Mouse (Mus musculus) left cerebral cortex, postnatal 4 days (tissue): ENCODE results near the gene Srsf9. TPM values are rescaled to one million over a fixed set of nuclear protein-coding genes. Genes with fewer than 3 reads are reported as not detected.

Experiments
- DNase-seq: peaks from one replicate; pipeline ENCODE4 v3.0.0-alpha.2; 2022
- intact Hi-C: fragments of 180-260 bp; cut with DNase I; formaldehyde crosslinking; loops from one replicate; pipeline ENCODE4 v1.15.1; 2025
- total RNA-seq, 2 experiments: library from RNA; stranded (reverse); gene quantifications; 2 replicates each; pipeline ENCODE4 v1.2.3; 2021

Srsf9 gene
- total RNA-seq, 2 experiments from 2014 or later: 58.7 to 59.4 TPM

DNA sequence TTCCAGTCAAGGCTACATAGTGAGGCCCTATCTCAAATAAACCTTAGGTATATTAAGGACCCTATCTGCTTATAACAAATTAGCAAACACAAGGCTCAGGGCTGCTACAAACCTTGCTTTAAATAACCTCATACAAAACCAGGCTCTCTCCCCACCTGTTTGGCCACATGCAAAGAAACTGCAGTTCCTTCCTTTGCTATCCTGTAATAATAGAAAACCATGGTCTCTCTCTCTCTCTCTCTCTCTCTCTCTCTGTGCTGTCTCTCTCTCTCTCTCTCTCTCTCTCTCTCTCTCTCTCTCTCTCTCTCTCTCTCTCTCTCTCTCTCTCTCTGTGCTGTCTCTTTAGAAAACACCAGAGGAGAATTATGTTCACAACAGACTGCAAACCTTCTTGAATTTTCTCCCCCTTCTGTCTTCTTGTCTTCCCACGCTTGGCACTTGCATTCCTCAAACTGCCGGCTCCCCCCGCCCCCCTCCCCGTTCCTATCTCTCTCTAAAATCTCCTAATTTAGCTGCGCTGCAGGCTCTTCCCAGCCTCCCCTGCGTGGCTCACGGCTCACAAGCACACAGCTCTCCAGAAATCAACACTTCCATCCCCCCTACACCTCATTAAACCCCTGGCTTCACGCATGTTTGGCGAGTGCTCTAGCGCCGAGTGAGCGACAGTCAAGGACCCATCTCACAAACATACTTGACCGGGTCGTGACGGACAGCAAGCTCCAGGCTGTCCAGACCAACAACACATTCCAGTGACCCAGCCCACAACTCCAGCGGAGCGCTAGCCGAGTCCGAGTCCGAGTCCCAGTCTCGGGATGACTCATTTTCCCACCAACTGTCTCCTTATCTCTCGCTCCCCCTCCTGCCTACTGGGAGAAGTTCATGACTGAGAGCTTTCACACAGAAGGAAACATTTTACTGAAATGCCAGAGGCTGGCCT is 7.7 kb upstream of the Srsf9 start:
- peak; percentile 69 for DNase-seq
- intact Hi-C loops: no loop called here

DNA sequence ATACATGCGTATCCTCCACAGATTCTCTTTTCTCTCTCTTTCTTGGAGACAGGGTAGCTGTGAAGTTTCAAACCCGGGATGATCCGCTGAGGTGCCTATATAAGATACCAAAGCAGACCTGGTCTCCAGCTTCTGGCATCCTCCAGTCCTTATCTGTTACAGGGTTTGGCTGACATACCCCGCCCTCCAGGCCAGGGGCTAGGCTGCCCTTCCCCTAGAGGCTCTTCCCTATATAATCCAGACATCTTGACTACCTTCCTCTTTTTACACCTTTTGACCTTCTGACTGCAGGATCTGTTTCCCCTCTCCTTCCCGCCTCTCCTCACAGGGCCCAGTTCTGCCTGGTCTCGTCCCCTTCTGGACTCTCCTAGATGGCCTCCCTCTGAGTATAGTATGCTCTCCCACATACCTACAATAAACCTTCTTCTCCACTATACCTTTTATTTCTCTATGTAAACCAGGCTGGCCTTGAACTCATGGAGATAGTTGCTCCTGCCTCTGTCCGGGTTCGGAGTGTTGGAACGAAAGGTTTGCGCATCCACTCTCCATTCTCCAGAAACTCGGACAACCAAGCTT is 633 bp upstream of the Srsf9 start:
- intact Hi-C loops: loop anchor here (2.0 kb wide), 1 partner anchor 26 kb away; the partner anchor contains the start of gene Dynll1
- no peak for DNase-seq

- intact Hi-C loops: loop anchor here (2.0 kb wide), 1 partner anchor 27 kb away; the partner anchor contains the start of gene Dynll1
- peak; percentile 39 for DNase-seq
Measured at GRCm38 (mm10) chr5:115327610-115328548, 902 bp downstream of the Srsf9 start.

- intact Hi-C loops: no loop called here
- no peak for DNase-seq
Measured at GRCm38 (mm10) chr5:115330955-115331354, 4.0 kb downstream of the Srsf9 start.

DNA sequence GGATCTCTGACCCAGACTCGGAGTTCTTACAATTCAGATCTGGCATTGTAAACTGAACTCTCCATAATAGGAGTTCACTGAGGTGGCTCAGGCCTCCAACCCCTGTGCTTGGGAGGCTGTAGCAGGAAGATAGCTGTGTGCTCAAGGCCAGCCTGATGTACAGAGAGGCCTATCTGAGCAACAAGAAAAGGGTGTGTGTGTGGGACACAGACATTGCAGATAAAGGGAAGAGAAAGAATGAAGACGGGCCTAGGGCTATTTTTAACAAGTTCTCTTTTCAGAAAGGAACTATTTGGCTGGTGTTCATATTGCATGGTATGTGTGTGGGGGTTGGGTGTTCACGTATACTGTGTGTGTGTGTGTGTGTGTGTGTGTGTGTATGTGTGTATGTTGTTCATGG is 6.6 kb downstream of the Srsf9 start:
- no peak for DNase-seq
- intact Hi-C loops: no loop called here

- intact Hi-C loops: no loop called here
- no peak for DNase-seq
Measured at GRCm38 (mm10) chr5:115340007-115340406, 13.0 kb downstream of the Srsf9 start.

- DNase-seq: peak; percentile 92
- intact Hi-C loops: no loop called here
Measured at GRCm38 (mm10) chr5:115340577-115341313, 13.8 kb downstream of the Srsf9 start, which contains the start of the genes Gatc and Triap1. Gatc (minus strand) TSS chr5:115341178. Triap1 (plus strand) TSS chr5:115341225.

- no peak for DNase-seq
- intact Hi-C loops: no loop called here
Measured at GRCm38 (mm10) chr5:115341314-115342165, 14.6 kb downstream of the Srsf9 start.

- DNase-seq: peak; percentile 82
- intact Hi-C loops: no loop called here
Measured at GRCm38 (mm10) chr5:115347564-115347963, 20.6 kb downstream of the Srsf9 start.

- peak; percentile 99 for DNase-seq
- intact Hi-C loops: no loop called here
Measured at GRCm38 (mm10) chr5:115348546-115349224, 21.7 kb downstream of the Srsf9 start, which contains the start of gene Cox6a1. Cox6a1 (minus strand) TSS chr5:115348981.

DNA sequence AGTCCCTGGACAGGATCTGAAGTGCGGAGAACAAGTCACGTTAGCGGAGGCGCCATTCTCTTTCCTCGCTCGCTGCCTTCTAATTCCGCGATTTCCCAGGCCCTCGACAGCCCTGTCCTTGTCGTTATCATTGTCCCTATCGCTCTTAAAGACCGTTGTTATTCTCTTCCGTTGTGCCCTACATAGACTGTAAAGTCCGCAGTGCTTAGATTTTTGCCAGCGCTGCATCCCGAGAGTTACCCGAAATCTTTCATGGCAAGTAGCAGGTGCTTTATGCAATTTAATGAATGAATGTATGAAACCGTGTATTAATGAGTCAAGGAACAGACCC is 22.2 kb downstream of the Srsf9 start:
- intact Hi-C loops: no loop called here
- DNase-seq: no peak

- intact Hi-C loops: no loop called here
- no peak for DNase-seq
Measured at GRCm38 (mm10) chr5:115351348-115351747, 24.4 kb downstream of the Srsf9 start.

DNA sequence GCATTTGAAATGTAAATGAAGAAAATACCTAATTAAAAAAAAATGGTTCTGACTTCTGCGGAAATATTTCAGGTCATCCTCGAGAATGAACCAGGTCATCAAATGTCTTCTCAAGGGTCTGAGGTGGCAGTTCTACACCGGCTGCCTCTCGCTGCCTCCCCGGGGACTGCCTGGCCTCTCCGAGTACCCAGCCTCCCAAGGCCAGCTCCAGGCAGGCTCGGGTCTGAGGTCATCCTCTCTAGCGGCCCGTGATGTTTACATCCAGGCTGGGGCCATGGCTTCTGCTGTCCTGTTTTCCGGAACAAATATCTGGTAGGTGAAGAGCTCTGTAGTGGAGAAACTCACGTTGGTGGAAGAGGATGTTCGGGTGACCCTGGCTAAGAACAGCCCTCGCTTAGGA is 28.1 kb downstream of the Srsf9 start:
- DNase-seq: no peak
- intact Hi-C loops: loop anchor here (5.0 kb wide), 1 partner anchor 77 kb away; no protein-coding TSS in a partner anchor

DNA sequence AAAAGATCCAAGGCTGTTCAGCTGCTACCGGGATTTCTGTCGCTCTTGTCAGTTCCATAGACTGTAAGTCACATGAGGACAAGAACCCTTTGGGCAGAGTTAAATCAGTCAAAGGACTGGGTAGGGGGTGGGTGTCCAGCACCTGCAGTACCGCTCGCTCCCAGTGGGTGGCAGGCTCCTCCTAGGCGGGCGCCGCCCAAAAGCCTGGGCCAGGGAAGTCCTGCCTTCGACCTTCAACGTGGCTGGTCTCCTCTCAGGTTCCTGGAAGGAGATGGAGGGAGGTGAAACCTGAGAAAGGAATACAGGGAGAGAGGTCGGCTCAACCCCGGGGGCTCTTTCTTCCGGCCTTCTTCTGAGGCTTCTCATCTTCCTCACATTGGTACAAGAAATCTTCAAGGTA is 31.9 kb downstream of the Srsf9 start:
- intact Hi-C loops: loop anchor here (5.0 kb wide), 1 partner anchor 73 kb away; no protein-coding TSS in a partner anchor

DNA sequence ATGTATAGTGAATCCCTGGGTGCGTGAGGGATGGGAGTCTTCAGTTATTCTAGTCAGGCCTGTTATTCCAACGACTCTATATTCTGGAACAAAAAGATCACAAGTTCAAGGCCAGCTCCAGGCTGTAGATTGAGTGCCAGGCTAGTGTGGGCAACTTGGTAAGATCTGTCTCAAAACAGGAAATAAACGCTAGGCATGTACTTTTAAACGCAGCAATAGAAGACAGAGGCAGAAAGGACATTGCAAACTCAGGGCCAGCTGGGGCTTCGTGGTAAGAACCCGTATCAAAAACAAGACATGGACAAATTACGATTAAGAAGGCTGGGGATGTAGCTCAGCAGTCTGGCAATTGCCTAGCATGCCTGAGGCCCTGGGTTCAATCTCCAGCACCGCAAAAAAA is 32.5 kb downstream of the Srsf9 start:
- intact Hi-C loops: loop anchor here (5.0 kb wide), 1 partner anchor 73 kb away; no protein-coding TSS in a partner anchor
- no peak for DNase-seq

More for the DNA sequence above, 31.9 kb downstream of the Srsf9 start:
- DNase-seq: peak; percentile 90

GRCm38 (mm10) chr5:115359851-115360372 is 32.9 kb downstream of the Srsf9 start:
- intact Hi-C loops: loop anchor here (5.0 kb wide), 2 partner anchors 72 to 82 kb away; no protein-coding TSS in a partner anchor
- DNase-seq: no peak

DNA sequence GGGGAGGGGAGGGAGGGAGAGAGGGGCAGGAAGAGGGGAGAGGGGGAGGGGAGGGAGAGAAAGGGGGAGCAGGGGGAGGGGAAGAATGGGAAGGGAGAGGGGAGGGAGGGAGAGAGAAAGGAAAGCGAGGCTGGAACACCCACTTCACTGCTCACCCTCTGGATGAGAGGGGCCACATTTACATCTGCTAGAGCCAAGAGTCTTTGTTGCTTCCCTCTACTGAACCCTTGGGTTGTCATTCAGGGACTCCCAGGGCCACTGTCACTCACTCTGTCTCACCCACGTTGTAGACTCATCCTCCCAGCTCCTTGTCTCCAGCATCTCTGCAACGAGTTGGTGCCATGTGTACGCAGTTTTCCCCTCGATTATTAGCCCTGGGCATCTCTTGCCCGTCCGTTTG is 35.2 kb downstream of the Srsf9 start:
- intact Hi-C loops: loop anchor here (5.0 kb wide), 1 partner anchor 80 kb away; no protein-coding TSS in a partner anchor
- DNase-seq: no peak
